Mouse (Mus musculus): ENCODE results near the gene Omg. TPM values are rescaled to one million over a fixed set of nuclear protein-coding genes. Genes with fewer than 3 reads are reported as not detected.

Omg gene
- not detected for total RNA-seq (2021)
- long read RNA-seq, experiment 1, result 0 reads
- long read RNA-seq, experiment 2, result 0 reads

DNA sequence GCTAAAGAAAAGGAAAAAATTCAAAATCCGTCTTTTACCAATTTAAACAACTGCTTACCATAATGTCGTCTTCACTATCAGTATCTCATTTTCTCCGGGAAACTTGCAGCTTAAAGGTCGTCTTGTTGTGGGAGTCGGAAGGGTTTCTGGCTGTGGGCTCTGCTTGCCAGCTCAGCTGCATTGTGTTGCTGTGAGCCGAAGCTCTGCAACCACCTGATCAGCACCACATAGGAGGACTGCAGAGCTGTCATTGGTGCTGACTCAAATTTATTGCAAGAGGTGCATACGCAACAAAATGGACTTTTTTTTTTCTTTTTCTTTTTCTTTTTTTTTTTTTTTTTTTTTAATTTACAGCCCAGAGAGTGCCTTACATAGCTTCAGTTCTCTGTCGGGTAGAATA, at the start of gene Omg:
TSS of gene Omg (minus strand) at position 240 of the 400 bp plus-strand sequence.
- no peak for DNase-seq (ENCODE audit: low spot score)

DNA sequence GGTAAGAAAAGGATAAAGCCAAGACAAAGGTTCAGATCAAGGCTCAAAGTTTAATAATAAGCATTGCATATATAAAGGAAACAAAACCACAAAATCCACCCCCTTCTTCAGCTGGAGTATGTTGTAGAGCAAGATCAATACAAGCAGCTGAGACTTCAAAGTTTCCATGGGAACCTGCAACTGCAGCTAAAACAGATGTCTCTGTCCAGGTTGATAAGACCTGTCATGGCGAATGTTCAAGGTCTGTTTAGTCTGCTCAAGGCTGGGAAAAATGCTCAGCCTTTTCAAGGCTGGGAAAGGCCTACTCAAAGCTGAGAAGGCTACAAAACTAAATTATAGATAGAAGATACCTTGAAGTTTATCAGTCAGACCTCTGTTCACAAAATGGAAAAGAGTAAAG, 48.7 kb upstream of the Omg start:
- no peak for DNase-seq (ENCODE audit: low spot score)

DNA sequence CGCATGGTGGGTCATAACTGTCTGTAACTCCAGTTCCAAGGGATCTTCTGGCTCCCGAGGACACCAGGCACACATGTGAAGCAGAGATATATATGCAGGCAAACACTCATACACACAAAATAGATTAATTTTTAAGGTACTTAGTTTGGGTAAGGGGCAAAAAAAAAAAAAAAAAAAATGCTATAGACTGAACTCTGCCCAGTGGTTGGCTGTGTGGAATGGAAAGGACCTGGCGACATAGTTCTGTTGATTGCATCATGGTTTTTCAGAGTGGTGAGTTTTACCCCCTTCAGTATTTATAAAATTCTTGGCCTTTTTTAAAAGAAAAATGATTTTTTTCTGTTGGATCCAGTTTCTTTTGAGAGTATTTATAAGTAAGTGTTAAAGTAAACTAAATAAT, 32.4 kb upstream of the Omg start:
- no peak for DNase-seq (ENCODE audit: low spot score)

DNA sequence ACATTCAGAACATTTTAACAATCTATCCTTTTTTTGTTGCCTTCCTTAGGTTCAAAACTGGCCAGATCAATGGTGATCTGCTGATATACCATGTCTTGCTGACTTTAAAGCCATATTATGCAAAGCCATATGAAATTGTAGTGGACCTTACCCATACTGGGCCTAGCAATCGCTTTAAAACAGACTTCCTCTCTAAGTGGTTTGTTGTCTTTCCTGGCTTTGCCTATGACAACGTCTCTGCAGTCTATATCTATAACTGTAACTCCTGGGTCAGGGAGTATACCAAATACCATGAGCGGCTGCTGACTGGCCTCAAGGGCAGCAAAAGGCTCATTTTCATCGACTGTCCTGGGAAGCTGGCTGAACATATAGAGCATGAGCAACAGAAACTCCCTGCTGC, 31.7 kb upstream of the Omg start:
- DNase-seq (ENCODE audit: low spot score), result no peak

DNA sequence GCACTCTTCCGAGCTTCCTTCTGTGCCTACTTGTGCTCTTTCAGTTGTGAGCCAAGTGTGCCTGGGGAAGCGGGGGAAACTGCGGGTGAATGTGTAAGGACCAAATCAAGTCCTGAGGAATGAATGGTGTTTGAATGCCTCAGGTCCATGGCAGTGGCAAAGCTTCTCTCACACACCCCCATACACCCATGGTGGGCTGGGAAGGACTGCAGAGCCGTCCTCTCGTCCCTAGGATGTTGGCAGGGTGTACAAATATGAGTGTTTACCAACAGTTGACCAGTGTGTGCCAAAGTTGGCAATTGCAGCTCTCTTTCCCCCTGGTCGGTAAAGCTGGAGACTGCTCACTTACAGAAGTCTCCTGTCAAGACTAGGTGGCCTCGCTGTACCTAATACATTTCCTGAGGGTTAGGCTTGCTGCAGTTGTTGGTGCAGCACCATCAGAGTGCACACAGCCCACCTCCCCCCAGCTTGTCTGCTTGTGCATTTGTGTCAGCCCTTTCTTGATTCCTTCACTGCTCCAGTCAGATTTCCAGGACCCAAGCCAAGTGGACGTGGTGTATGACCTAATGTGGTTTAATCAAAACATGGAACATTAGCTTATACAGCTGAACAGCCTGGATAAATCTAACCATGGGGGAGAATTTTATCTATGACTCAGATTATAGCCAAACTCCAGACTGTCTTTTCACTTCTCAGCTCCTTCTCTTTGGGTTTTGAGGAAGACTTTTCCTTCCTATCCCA, 30.2 kb upstream of the Omg start:
- DNase-seq (ENCODE audit: low spot score), result peak; percentile 46

DNA sequence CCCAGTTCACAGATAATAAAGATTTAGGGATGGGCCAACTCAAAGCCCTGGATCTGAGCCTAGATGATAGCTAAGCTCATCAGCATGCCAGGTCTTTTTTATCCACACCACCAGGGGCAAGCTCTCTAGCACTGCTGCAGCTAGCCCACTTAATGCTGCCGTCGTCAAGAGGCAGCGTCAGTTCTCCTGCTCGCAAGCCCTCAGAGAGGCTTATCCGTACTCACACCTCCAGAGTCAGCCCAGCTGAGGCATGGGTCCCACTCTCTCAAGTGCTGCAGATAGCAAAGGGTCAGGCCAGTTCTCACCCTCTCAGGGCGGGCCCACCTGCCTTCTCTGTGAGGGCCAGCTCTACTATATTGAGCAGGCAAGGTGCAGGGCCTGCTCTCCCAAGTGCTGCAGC, 29.4 kb upstream of the Omg start:
- DNase-seq (ENCODE audit: low spot score), result no peak

DNA sequence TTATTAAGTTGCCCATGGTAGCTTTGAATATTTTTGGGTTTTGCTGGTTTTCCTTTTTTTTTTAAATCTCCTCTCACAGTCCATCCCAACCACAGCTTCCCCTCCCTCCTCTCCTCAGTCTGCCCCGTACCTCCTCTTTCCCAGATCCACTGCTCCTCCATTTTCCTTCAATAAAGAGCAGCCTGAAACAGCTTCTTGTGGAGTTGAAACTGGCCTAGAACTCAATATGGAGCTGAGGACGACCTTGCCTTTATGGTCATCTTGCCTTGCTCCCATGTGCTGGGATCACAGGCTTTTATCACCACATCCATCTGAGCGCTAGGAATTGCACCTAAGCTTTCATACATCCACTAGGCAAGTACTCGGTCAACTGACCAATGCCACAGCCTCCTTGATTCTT, 27.6 kb upstream of the Omg start:
- no peak for DNase-seq (ENCODE audit: low spot score)

DNA sequence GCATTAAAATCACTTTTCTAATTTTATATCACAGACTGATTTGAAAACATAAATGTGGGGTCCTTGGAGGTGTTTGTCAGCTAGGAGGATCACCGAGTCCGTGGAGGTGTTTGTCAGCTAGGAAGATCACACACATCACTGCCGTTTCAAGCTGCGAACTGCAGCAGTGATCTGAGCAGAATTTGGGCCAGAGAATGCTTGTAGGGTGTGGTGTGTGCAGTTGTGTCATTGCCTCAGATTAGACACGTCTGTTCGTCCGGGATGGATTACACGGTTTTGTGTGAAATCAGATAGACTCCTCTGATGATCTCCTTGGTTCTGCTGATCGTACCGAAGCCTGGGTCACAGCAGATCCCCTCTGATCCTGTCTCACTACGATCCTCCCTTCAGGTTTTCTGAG, 26.9 kb upstream of the Omg start:
- peak; percentile 50 for DNase-seq (ENCODE audit: low spot score)

DNA sequence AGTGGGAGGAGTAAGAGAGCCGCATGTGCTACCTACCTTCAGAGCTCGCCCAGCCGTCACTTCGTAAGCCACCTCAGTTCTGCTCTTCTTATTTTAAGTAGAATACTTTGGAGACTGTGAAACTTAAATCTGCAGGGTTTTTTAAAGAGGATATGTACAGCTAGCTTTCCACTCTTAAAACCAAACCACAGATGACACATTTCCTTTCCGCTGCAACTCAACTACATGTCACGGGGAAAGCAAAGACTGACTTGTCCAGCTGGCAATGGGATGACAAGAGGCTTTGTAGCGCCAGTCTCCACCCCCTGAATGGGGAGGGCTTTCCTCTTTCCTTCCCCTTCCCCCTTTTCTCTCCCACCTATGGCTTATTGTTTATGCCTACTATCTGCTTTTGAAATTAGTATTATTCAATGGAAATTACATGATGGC, 26.5 kb upstream of the Omg start, which contains the start of the genes Evi2 and Evi2a:
TSS of gene Evi2 (minus strand) at position 257 of the 429 bp plus-strand sequence.
TSS of gene Evi2a (minus strand) at position 277 of the 429 bp plus-strand sequence.
- DNase-seq (ENCODE audit: low spot score), result peak; percentile 62

DNA sequence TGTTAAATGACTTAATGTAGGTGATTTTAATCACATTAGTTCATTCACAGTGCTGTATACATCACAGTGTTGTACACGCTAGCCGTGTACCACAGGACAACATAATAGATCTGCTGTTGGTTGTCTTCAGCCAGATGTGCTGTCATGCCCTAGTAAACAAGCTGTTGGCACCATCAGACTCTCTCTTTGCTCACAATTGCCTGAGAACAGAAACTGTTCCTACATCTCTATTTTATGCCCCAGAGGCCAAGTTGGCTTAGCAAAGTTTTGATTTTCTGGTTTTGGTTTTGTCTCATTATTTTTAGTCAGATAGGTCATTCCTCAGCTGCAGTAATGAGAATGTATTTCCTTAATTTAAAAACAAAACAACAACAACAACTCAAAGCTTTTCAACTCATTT, 25.9 kb upstream of the Omg start:
- no peak for DNase-seq (ENCODE audit: low spot score)

DNA sequence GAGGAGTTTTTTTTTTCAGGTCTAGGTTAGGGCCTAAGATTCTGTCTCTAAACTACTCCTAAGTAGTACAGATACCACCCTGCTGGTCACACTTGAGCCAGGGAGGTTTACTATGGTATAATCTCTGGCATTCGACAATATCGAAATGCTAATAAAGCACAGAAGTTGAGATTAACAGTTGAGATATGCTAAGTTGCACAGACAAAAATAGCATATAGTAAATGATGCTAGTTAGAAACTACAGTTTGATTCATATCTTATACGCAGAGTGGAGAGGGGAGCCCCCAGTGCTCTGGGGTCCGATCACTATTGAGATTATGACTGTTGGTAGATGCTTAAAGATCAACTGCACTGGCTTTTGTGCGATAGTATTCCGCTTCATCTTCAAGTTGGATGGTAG, 25.3 kb upstream of the Omg start:
- no peak for DNase-seq (ENCODE audit: low spot score)

DNA sequence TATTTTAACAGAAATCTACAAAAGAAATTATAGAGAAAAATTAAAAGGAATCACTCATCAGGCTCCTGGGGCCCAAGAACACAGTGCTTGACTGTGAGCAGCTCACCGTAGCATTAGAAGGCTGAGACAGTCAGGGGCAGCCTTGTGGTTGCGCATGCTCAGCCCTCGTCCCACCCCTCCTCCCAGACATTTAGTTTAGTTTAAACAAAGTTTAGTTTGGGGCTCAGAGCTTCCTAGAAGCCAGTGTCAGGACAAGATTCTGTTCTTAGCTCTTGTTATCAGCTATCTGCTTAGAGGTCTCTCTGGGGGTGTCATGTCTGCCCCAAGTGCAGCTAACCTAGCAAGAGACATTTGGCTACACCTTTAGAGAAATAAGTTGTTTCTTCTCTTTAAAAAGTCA, 24.7 kb upstream of the Omg start:
- no peak for DNase-seq (ENCODE audit: low spot score)

DNA sequence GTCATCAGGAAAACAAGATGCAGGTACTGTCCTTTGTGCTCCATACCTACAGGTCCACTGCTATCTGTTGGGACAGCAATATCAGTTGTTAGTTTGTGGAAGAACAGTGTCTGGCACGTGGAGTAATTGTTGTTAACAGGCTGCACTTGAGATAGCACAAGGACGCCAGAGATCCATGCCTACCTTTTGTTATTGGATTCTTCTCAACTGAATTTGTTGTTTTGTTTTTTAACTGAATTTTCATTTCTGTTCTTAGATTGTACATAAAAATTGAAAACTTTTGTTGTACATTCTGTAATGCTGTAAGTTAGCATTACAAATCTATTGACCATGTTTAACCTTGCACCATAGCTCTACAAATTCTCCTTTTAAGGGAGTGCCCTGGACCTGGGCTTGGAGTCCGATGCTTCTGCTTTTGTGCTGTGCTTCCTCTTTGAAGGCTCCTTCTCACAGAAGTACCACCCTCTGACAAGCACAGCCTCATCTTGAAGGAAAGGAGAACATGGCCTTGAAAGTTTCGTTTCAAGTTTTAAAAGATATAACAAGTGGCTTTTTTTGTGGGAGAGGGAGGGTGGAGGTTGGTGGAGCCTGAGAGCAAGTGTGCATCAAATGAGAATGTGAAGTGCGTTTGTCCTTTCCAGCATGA, 24.0 kb upstream of the Omg start:
- DNase-seq (ENCODE audit: low spot score), result no peak

DNA sequence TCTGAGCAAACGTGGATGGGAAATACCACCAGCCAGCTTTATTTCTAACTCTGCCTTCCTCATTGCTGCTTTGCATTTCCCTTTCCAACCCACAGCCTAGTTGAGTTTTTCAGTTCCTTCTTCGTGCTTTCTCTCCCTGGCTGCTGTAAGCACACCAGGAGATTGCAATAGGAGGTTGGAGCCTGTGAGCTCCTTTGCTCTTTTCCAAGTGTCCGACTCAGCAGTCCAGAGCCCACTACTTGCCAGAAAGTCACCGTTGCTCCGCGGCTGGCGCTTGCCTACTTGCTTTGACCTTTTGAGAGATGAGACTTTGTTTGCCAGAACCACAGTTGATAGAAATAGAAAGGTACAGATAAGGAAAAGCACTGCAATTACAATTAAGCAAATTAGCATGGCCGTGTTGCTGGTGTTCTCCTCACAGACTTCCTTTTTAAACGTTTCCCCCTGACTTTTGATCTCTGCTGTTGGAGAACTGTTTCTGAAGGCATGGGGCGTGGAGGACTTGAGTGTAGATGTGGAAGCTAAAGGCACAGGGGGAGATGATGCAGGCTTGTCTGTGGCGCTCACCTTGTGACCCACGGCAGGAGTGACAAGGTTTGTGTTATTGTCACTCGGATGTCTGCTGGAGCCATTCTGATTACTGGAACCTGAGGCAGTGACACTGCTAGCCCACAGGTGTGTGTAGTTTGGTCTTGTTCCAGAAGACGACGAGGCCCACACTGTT, 23.3 kb upstream of the Omg start:
- DNase-seq (ENCODE audit: low spot score), result peak; percentile 71

DNA sequence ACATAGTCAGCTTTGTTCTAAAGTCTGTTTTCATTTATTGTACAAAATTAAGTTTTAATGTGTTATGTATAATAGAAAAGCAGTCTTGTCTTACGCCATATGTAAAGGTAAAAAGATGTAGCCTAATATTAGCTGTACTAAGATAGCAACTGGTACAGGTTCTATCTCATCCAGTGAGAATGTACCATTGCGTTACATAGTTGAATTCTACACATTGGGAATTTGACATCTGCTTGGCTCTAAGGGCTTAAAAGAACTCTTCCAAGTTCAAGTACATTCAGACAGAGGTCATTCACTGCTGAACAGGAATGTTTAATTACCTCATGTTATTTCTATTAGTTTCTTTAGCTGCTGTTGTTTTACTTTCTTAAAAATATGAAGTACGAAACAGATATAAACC, 22.7 kb upstream of the Omg start:
- DNase-seq (ENCODE audit: low spot score), result no peak

DNA sequence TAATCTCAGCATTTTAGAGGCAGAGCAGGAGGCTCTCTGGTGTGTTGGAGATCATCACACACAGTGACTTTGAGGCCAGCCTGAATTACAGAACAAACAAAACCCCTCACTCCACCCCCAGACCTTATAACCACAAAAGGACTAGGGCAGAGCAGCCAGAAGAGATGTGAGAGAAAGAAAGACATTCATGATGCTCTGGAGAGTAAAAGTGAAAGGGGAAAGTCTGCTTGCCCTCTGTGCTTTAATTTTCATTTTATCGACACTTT, 20.4 kb upstream of the Omg start:
- no peak for DNase-seq (ENCODE audit: low spot score)

DNA sequence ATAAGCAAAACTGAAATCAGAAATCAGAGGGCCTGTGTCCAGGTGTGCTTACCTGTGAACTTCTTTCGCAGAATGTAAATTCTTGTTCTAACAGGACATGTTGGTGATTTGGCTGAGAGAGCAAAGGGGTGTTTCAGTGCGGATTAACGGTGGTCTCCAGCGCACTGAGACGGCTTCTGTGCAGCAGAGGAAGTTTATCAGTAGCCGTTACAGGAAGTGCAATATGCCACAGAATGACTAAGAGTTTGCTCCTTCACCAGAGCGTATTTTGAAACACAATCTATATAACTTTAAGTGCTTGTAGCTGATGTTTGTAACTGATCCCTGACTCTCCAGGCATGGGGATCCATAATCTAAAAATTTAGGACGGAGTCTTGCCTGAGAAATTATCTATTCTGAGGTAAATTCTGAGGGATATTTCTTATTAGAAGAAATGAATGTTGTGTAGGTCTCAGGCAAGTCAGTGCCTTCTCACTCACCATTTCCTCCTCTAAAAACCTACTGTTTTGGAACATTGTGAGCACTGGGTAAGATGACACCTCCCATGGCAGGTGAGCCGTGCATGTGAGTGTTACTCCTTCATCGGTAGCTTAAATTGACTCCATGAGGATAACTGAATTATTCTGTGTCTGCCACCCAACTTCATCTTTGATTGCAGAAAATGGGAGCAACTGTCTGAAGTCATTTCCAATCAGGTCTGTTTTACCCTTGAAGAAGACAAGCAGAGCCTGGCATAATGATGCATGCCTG, 19.9 kb upstream of the Omg start, which contains the start of gene Evi2b:
TSS of gene Evi2b (minus strand) at position 203 of the 750 bp plus-strand sequence.
- DNase-seq (ENCODE audit: low spot score), result no peak

DNA sequence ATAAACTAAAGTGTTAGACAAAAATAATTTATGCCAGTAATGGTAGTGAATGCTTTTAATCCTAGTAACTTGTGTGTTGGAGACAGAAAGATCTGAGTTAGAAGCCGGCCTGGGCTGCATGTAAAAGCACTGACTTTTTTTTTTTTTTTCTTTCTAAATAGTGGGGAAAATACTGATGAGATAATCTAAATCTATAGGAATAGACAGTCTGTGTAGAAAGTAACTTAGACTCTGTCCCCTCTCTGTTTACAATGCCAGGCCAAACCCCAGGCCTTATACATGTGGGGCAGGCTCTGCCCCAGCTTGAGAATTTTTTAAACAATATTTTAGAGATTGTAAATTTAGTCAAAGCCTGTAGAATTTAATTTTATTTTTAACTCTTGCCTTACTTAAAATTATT, 19.1 kb upstream of the Omg start:
- DNase-seq (ENCODE audit: low spot score), result no peak

DNA sequence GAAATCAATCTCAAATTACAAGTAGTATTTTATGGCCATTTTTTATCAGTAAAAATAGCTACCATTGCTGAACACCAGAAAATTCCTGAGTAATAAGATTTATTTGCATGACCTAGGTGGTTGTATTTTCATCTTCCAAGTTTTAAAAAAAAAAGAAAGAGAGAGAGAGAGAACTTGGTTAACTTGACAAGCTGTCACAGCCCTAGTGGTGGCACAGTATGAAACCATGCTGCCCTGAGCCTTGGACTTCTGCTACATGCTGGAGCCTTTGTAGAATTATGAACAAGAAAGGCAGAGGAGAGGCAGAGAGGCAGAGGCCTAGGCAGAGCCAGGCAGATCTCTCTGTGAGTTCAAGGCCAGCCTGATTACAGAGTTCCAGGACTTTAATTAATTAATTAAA, 18.0 kb upstream of the Omg start:
- no peak for DNase-seq (ENCODE audit: low spot score)

DNA sequence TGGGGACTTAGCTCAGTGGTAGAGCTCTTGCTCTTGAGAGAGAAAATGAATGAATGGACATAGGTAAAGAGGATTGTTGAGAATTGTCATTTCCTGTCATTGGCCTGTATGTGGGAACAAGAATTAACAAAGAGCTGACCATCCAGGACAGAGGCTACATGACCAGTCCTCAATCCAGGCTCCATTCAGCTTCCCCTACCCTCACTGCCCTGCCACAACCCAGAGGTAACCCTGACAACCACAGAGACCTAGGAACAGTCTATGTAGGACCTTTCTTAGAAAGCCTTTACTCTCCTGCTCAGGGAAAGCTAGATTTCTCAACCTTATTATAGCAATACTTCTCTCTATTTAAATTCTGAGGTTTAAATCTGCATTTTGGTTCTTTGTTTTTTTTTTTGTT, 16.9 kb upstream of the Omg start:
- no peak for DNase-seq (ENCODE audit: low spot score)

DNA sequence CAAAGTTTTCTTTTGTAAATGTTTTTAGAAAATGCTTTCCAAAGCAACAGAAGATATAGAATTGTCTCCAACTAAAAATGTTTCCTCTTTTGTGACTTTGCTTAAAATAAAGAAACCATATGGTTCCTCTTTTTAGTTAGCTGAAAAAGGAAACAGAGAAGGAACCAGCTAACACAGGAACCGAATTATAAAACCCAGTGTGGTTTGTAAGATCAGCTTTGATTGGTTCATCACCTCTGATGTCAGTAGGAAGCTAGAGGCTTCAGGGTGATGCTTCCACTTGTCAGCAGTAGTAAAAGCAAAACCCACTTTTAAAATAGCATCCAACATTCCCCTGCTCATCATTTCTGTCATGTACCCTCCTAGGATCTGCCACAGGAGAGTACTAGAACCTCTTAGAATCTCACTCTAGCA, 16.0 kb upstream of the Omg start:
- no peak for DNase-seq (ENCODE audit: low spot score)

DNA sequence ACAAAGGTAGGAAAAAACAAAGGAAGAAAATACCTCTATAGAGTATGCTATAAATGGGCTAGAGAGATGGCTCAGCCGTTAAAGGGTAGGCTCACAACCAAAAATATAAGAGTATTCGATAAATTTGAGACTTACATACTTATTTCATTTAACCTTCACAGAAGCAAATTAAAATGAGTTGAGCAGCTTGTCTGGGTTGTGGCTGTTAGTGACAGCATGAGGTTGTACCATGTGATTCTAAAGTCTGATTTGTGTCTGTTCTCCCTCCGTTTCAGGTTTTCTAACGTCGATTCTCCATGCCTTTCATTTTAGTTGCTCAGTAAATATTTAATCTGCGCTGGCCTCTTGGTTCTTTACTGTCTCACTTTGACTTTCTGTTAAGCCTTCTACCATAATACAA, 15.4 kb upstream of the Omg start:
- no peak for DNase-seq (ENCODE audit: low spot score)

All from gastrocnemius, adult 18-20 months (tissue).